Mouse (Mus musculus) spleen, adult 2 months (tissue): ENCODE measurements around the gene Arhgap31.

Experiments
- CTCF ChIP-seq: fragments of 200-500 bp; IDR thresholded peaks from 2 replicates; pipeline ENCODE4 v1.5.1; 2011; ENCODE audit warnings: mild to moderate bottlenecking, inconsistent platforms; ENCODE audit not compliant: insufficient read depth, insufficient read length, insufficient replicate concordance; ENCODE audit errors: extremely low read depth
- POLR2A ChIP-seq: fragments of 200-500 bp; IDR thresholded peaks from 2 replicates; pipeline ENCODE4 v1.6.1; 2011; ENCODE audit warnings: low read depth, low read length, inconsistent platforms

- TF ChIP-seq CTCF = no peak
- TF ChIP-seq POLR2A = no peak
Measured at GRCm38 (mm10) chr16:38712105-38712504, 969 bp downstream of the Arhgap31 start.
